Mouse (Mus musculus): Measurements from ENCODE around the gene Prickle2. TPM values are rescaled to one million over a fixed set of nuclear protein-coding genes. Genes with fewer than 3 reads are reported as not detected.

Gene Prickle2
- polyA plus RNA-seq (2014; fragmentation: Nextera tagmentation; extraction: Ambion mirVana): 4.1 TPM in 2 replicates

DNA sequence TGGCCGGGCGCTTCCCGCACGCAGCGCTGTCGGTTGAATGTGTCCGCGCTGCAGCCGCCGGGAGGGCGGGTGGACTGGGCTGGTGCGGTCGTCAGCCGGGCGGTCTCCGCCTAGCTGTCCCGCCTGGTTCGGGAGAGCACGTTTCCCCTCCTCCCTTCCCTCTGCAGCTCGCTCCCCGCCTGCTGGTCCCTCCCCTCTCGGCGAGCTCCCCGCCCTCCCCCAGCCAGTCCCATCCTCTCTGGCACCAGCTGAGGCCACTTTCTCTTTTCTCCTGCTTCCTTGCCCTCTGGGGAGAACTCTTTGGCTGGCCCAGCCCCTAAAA is at the start of gene Prickle2:
Gene Prickle2, minus strand, starts transcription at position 11 of the 322 bp plus-strand sequence.
- H3K27me3 ChIP-seq (ENCODE audit: control insufficient read depth, insufficient read depth, low read length): no peaks in the 10 kb centered on the region
- peak within 1 kb of the TSS; percentile 60 for H3K27ac ChIP-seq (replicated peaks; ENCODE audit: low read depth, low read length)
- 0% methylated on average over 17 of the region's 24 CpGs for WGBS

DNA sequence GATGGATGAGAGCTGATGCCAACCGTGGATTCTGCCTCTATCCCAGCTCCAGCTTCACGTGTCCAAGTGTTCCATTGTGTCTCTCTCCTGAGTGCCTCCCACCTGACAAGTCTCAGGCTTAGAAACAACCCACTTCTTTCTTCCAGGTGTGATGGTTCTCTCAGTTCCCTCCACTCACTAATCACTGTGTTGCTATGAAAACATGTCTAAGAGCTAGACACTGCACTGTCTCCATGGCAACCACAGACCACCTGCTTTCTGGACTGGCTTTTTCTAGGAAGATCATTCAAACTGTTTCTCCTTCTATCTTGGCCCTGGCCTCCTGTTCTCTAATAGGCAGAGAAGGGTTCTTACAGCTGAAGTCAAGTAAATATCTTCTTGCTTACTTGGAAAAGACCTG is 46.8 kb upstream of the Prickle2 start:
- ATAC-seq (replicated peaks; ENCODE audit: insufficient number of reproducible peaks, low FRiP score, low TSS enrichment, low read depth): no peak
- no peak for DNase-seq (ENCODE audit: low spot score)
- Histone ChIP-seq H3K27me3 (ENCODE audit: control insufficient read depth, insufficient read depth, low read length) (no peaks in the 10 kb centered on the region), H3K36me3 (replicated peaks; ENCODE audit: control insufficient read depth, insufficient read depth, low read depth, low read length) (no peaks in the 10 kb centered on the region), H3K4me2 (ENCODE audit: low read depth, low read length) (no peak overlapping the region), H3K9me3 (replicated peaks; ENCODE audit: control insufficient read depth, low read length) (no peaks in the 10 kb centered on the region), H3K4me1 (ENCODE audit: control insufficient read depth, insufficient read depth, low read length) (no peaks in the 10 kb centered on the region), H3K4me3 (ENCODE audit: low read depth, low read length) (no peak overlapping the region), H3K9ac (replicated peaks; ENCODE audit: low read length) (no peak overlapping the region), H3K27ac (replicated peaks; ENCODE audit: low read depth, low read length) (no peak overlapping the region)
- 89% methylated on average over 2 of the region's 2 CpGs for WGBS

More for the DNA sequence above, at the start of gene Prickle2:
- H3K36me3 ChIP-seq (replicated peaks; ENCODE audit: control insufficient read depth, insufficient read depth, low read depth, low read length): no peaks in the 10 kb centered on the region
- ATAC-seq (replicated peaks; ENCODE audit: insufficient number of reproducible peaks, low FRiP score, low TSS enrichment, low read depth): peak; percentile 87
- peak within 1 kb of the TSS; percentile 81 for H3K4me3 ChIP-seq (ENCODE audit: low read depth, low read length)
- no peaks in the 10 kb centered on the region for H3K4me1 ChIP-seq (ENCODE audit: control insufficient read depth, insufficient read depth, low read length)
- peak; percentile 82 for DNase-seq (ENCODE audit: low spot score)
- no peaks in the 10 kb centered on the region for H3K9me3 ChIP-seq (replicated peaks; ENCODE audit: control insufficient read depth, low read length)
- peak within 1 kb of the TSS; percentile 95 for H3K4me2 ChIP-seq (ENCODE audit: low read depth, low read length)
- peak within 1 kb of the TSS; percentile 82 for H3K9ac ChIP-seq (replicated peaks; ENCODE audit: low read length)

DNA sequence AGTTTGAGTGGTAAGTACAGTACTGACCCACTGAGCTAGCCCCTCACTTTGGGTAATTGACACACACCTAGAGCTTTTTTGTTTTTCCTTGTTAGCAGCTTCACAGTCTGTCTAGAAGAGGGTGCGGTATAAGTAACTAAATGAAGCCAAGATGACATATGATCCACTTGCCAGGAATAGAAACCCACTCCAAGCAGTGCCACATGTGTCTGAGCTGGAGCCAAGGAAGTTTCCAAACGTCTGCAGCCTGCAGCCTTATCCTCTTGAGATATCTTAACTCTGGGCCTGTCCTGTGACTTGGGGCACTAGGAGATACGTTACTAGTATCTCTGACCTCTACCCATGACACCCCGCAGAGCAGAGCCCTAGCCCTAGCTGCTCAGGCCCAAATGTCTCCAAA is 43.5 kb upstream of the Prickle2 start:
- H3K36me3 ChIP-seq (replicated peaks; ENCODE audit: control insufficient read depth, insufficient read depth, low read depth, low read length): no peaks in the 10 kb centered on the region
- H3K9me3 ChIP-seq (replicated peaks; ENCODE audit: control insufficient read depth, low read length): no peaks in the 10 kb centered on the region
- H3K9ac ChIP-seq (replicated peaks; ENCODE audit: low read length): no peak overlapping the region
- no peak for DNase-seq (ENCODE audit: low spot score)
- no peak for ATAC-seq (replicated peaks; ENCODE audit: insufficient number of reproducible peaks, low FRiP score, low TSS enrichment, low read depth)
- WGBS: 62% methylated on average over 4 of the region's 4 CpGs
- H3K27ac ChIP-seq (replicated peaks; ENCODE audit: low read depth, low read length): no peak overlapping the region
- H3K4me3 ChIP-seq (ENCODE audit: low read depth, low read length): no peak overlapping the region
- H3K27me3 ChIP-seq (ENCODE audit: control insufficient read depth, insufficient read depth, low read length): no peaks in the 10 kb centered on the region
- no peaks in the 10 kb centered on the region for H3K4me1 ChIP-seq (ENCODE audit: control insufficient read depth, insufficient read depth, low read length)
- H3K4me2 ChIP-seq (ENCODE audit: low read depth, low read length): no peak overlapping the region

DNA sequence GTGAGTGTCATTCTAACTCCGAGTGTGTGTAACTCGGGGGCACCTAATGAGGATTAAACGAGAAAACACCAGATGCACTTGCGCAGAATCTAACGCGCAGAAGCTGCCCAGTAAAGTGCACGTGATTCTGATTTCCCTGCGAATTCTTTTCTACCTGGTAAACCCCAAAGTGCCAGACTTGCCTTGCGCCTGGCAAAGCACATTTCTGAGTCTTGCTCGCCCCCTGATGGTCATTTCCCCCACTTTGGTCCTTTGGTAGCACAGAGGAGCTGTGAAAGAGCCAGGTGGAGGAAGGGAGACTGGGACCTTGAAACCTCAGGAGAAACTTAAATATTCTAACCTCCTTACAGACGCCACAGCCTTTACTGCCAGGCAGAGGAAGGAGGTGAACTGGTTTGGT is 37.6 kb upstream of the Prickle2 start:
- no peak overlapping the region for H3K4me3 ChIP-seq (ENCODE audit: low read depth, low read length)
- no peaks in the 10 kb centered on the region for H3K9me3 ChIP-seq (replicated peaks; ENCODE audit: control insufficient read depth, low read length)
- H3K4me2 ChIP-seq (ENCODE audit: low read depth, low read length): no peak overlapping the region
- no peak for ATAC-seq (replicated peaks; ENCODE audit: insufficient number of reproducible peaks, low FRiP score, low TSS enrichment, low read depth)
- no peaks in the 10 kb centered on the region for H3K4me1 ChIP-seq (ENCODE audit: control insufficient read depth, insufficient read depth, low read length)
- no peak overlapping the region for H3K9ac ChIP-seq (replicated peaks; ENCODE audit: low read length)
- peak; percentile 86 for DNase-seq (ENCODE audit: low spot score)
- 11% methylated on average over 11 of the region's 11 CpGs for WGBS
- no peaks in the 10 kb centered on the region for H3K27me3 ChIP-seq (ENCODE audit: control insufficient read depth, insufficient read depth, low read length)
- H3K27ac ChIP-seq (replicated peaks; ENCODE audit: low read depth, low read length): no peak overlapping the region
- H3K36me3 ChIP-seq (replicated peaks; ENCODE audit: control insufficient read depth, insufficient read depth, low read depth, low read length): no peaks in the 10 kb centered on the region

DNA sequence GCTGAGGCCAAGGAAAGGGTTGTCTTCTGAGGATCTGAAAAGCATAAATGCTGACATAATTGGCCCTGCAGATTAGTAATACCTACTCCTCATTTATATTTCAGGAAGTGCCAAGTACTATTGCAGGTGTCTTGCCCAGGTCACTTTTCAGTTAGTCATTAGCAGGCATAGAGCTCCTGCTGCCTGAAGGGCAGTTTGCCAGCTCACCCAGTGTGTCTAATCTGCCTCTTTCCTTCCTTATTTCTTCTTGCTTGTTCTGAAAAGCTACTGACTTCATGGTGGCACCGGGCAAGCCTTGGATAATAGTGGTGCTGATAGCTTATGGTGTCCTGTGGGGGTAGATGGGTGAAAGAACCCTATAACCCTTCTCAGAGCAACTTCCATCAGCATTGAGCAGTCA is 31.2 kb upstream of the Prickle2 start:
- Histone ChIP-seq H3K36me3 (replicated peaks; ENCODE audit: control insufficient read depth, insufficient read depth, low read depth, low read length) (no peaks in the 10 kb centered on the region), H3K9me3 (replicated peaks; ENCODE audit: control insufficient read depth, low read length) (no peaks in the 10 kb centered on the region), H3K4me1 (ENCODE audit: control insufficient read depth, insufficient read depth, low read length) (no peaks in the 10 kb centered on the region), H3K9ac (replicated peaks; ENCODE audit: low read length) (no peak overlapping the region), H3K4me3 (ENCODE audit: low read depth, low read length) (no peak overlapping the region), H3K27me3 (ENCODE audit: control insufficient read depth, insufficient read depth, low read length) (no peaks in the 10 kb centered on the region), H3K27ac (replicated peaks; ENCODE audit: low read depth, low read length) (no peak overlapping the region), H3K4me2 (ENCODE audit: low read depth, low read length) (no peak overlapping the region)
- no peak for ATAC-seq (replicated peaks; ENCODE audit: insufficient number of reproducible peaks, low FRiP score, low TSS enrichment, low read depth)
- WGBS: 85% methylated on average over 1 of the region's 1 CpGs
- no peak for DNase-seq (ENCODE audit: low spot score)

DNA sequence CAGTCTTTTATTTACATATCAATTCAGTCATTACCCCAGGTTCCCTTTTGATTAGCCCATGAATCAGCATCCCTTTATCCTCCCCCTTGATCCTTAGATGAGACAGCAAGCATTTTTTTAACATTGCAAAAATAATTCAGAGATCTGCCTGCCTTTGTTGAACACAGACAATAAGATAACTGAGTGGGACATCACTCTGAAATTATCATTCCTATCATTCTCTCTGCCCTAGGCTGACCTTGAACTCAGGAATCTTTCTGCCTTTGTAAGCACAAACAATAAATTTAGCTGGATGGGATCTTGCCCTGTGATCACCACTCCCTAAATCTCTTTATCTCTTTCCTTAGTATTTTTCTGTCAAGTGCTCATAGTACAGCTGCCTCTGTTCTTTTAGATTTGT is 27.7 kb upstream of the Prickle2 start:
- H3K9me3 ChIP-seq (replicated peaks; ENCODE audit: control insufficient read depth, low read length): no peaks in the 10 kb centered on the region
- no peak overlapping the region for H3K4me3 ChIP-seq (ENCODE audit: low read depth, low read length)
- H3K9ac ChIP-seq (replicated peaks; ENCODE audit: low read length): no peak overlapping the region
- no peaks in the 10 kb centered on the region for H3K27me3 ChIP-seq (ENCODE audit: control insufficient read depth, insufficient read depth, low read length)
- no peak for ATAC-seq (replicated peaks; ENCODE audit: insufficient number of reproducible peaks, low FRiP score, low TSS enrichment, low read depth)
- H3K4me1 ChIP-seq (ENCODE audit: control insufficient read depth, insufficient read depth, low read length): no peaks in the 10 kb centered on the region
- no peak overlapping the region for H3K4me2 ChIP-seq (ENCODE audit: low read depth, low read length)
- no peaks in the 10 kb centered on the region for H3K36me3 ChIP-seq (replicated peaks; ENCODE audit: control insufficient read depth, insufficient read depth, low read depth, low read length)
- no peak for DNase-seq (ENCODE audit: low spot score)
- no peak overlapping the region for H3K27ac ChIP-seq (replicated peaks; ENCODE audit: low read depth, low read length)

DNA sequence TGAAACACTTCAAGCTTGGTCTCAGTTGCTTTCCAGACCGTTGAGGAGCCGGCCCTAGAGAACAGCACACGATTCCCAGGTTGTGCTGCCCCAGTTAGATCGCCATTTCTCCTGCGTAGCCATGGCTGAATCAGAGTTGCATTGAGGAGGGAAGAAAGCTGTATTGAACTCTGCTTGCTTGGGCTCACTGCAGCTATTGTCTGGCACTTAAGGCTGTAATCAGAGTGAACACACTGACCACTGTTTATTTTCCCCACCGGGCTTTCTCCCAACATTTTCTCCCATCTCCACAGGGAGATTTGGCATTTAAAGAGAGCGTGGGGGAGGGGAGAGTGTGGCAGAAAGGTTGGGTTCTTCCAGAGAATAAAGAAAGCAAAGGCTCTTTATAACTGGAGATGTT is 22.6 kb upstream of the Prickle2 start:
- DNase-seq (ENCODE audit: low spot score) (no peak), ATAC-seq (replicated peaks; ENCODE audit: insufficient number of reproducible peaks, low FRiP score, low TSS enrichment, low read depth) (no peak)
- no peaks in the 10 kb centered on the region for H3K27me3 ChIP-seq (ENCODE audit: control insufficient read depth, insufficient read depth, low read length)
- H3K4me1 ChIP-seq (ENCODE audit: control insufficient read depth, insufficient read depth, low read length): no peaks in the 10 kb centered on the region; the same call in 1 of the 2 replicates
- no peak overlapping the region for H3K4me3 ChIP-seq (ENCODE audit: low read depth, low read length)
- 38% methylated on average over 7 of the region's 7 CpGs for WGBS
- no peaks in the 10 kb centered on the region for H3K36me3 ChIP-seq (replicated peaks; ENCODE audit: control insufficient read depth, insufficient read depth, low read depth, low read length)
- no peak overlapping the region for H3K4me2 ChIP-seq (ENCODE audit: low read depth, low read length)
- H3K9ac ChIP-seq (replicated peaks; ENCODE audit: low read length): no peak overlapping the region; the same call in 1 of the 2 replicates
- no peaks in the 10 kb centered on the region for H3K9me3 ChIP-seq (replicated peaks; ENCODE audit: control insufficient read depth, low read length)
- H3K27ac ChIP-seq (replicated peaks; ENCODE audit: low read depth, low read length): no peak overlapping the region

DNA sequence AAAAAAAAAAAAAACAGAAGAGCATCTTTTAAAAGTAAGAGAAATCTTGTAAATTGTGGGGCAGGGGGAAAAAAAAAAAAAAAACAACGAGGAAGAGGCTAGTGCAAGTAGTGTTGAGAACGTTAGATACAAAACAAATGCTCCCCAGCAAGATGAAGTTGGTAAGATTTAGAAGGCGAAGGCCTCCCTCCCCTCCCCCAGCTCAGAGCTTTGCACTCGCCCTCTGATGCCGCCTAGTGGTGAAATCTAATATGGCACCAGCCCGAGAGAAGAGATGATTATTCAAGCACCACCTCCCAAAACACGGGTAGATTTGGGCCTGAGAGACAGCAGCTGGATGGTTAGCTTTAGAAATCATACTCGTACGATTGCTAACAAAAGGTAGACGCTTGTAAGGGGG is 22.1 kb upstream of the Prickle2 start:
- 3% methylated on average over 10 of the region's 10 CpGs for WGBS
- H3K36me3 ChIP-seq (replicated peaks; ENCODE audit: control insufficient read depth, insufficient read depth, low read depth, low read length): no peaks in the 10 kb centered on the region
- no peaks in the 10 kb centered on the region for H3K27me3 ChIP-seq (ENCODE audit: control insufficient read depth, insufficient read depth, low read length)
- H3K4me3 ChIP-seq (ENCODE audit: low read depth, low read length): no peak overlapping the region
- H3K4me1 ChIP-seq (ENCODE audit: control insufficient read depth, insufficient read depth, low read length): no peaks in the 10 kb centered on the region; the same call in 1 of the 2 replicates
- DNase-seq (ENCODE audit: low spot score) (peak; percentile 93), ATAC-seq (replicated peaks; ENCODE audit: insufficient number of reproducible peaks, low FRiP score, low TSS enrichment, low read depth) (no peak)
- no peak overlapping the region; the same call in 1 of the 2 replicates for H3K9ac ChIP-seq (replicated peaks; ENCODE audit: low read length)
- no peak overlapping the region for H3K4me2 ChIP-seq (ENCODE audit: low read depth, low read length)
- no peak overlapping the region for H3K27ac ChIP-seq (replicated peaks; ENCODE audit: low read depth, low read length)
- no peaks in the 10 kb centered on the region for H3K9me3 ChIP-seq (replicated peaks; ENCODE audit: control insufficient read depth, low read length)
